Mouse (Mus musculus) Muller cell, postnatal 12 days (primary cell): ENCODE results near the gene Flt3.
A peak's percentile ranks its signal among the peaks of the same experiment; 100 is the strongest.

Experiments
- DNase-seq: peaks from one replicate; pipeline ENCODE4 v3.0.0-alpha.2; 2015; ENCODE audit errors: inconsistent ontology term

Gene Flt3

DNA sequence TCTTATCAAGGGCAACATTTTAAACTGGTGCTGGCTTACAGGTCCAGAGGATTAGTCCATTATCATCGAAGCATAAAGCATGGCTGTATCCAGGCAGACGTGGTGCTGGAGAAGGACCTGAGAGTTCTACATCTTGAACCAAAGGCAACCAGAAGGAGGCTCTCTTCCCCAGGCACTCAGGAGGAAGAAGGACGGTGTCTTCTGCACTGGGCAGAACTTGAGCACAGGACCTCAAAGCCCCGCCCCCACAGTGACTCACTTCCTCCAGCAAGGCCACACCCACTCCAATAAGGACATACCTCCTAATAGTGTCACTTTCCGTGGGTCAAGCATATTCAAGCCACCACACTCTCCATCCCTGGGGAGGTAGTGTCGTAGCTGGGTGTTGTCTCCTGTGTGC lies 10.3 kb upstream of the Flt3 start:
- no peak for DNase-seq

DNA sequence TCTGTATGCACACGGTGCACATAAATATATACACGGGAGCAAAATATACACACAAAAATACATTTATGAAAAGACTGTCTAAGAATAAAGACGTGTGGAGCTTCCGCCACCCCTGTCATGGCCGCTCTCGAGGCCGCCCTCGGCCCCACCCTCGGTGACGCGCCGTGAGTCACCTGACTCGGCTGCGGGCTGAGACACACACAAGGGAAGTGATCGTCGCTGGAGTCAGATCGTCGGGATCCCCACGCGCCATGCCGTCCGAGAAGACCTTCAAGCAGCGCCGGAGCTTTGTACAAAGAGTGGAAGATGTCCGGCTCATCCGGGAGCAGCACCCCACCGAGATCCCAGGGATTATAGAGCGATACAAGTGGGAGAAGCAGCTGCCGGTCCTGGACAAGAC lies 8.4 kb upstream of the Flt3 start:
- no peak for DNase-seq

DNA sequence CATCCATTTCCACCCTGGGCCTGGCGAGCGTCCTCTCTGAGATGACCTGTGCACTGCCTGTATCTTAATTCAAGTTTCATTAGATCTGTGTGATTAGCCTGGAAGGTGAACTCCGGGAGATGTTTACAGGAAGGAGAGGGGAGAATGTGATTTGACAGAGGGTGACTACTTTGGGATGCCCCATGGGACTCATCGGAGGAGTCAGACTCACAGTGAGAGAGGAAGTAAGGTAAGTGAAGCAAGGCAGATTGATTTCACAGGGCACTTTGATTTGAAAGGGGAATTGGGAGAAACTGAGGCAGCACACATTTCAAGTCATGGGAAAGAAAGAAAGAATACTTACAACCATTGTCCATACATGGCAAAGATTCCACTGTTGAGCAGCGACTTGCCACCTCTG lies 5.8 kb upstream of the Flt3 start:
- no peak for DNase-seq

DNA sequence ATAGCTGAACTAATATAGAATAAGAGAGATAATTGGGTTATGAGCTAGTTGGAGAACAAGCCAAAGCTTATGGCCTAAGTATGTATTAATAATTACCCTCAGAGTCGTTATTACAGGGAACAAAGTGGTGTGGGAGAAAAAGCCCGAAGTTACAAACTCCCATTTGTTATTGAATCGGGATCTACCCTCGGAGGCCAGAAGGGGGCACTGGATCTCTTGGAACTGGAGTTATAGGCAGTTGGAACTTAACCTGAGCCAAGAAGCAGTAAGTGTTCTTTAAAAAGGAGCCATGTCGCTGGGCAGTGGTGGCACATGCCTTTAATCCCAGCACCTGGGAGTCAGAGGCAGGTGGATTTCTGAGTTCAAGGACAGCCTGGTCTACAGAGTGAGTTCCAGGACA lies 2.2 kb upstream of the Flt3 start:
- DNase-seq = peak; percentile 36

DNA sequence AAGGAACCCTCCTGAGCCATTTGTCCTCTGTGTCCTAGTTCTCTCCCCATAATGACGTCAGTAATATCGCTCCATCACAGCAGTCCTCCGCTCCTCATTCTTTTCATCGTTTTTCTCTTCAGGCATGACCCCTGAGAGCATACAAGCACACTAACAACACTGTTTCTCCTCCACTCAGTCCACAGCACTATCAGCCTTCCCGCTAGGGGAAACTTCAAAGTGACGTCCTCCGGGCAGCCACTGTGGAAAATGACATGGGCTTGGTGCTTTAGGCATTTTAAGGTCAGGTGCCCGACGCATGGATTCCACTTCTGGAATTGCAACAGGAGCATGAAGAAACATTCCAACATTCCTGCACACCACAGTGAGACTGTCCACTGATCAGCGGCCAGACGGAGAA lies 735 bp upstream of the Flt3 start:
- DNase-seq = peak; percentile 20

DNA sequence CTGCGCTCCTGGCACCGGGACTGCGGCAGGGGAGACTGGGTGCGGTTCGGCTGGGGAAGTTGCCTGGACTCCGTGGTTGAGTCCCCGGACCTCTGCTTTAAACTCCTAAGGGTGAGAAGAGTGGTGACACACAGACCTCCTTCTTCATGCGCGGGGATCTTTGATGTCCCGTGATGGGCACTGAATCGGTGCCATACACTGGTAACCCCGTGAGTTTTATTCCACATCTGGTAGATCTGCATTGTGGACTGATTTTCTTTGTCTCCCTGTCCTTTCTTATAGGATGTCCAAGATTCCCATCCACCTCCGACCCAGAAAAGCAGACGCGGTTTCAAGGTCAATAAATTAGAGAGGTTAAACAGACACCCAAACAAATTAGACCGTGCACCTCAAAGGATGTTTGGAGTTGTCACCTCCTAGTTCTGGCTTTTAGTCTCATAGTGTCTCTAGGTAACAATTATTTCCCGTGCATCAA lies 253 bp upstream of the Flt3 start:
- no peak for DNase-seq

DNA sequence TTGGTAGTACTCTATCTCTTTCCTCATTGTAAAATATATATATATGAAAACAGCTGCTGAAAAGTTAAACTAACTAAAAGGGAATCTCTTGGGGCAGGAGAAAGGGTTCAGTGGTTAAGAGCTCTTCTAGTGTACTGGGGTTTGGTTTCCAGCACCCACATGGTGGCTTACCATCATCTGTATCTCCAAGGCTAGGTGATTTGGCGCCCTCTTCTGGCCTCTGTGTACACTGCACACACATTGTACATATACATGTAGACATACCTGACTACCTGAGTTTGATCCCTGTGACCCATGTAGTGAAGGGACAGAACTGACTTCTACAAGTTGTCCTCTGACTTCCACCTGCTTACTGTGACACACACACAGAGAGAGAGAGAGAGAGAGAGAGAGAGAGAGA lies 5.2 kb downstream of the Flt3 start:
- DNase-seq = no peak

DNA sequence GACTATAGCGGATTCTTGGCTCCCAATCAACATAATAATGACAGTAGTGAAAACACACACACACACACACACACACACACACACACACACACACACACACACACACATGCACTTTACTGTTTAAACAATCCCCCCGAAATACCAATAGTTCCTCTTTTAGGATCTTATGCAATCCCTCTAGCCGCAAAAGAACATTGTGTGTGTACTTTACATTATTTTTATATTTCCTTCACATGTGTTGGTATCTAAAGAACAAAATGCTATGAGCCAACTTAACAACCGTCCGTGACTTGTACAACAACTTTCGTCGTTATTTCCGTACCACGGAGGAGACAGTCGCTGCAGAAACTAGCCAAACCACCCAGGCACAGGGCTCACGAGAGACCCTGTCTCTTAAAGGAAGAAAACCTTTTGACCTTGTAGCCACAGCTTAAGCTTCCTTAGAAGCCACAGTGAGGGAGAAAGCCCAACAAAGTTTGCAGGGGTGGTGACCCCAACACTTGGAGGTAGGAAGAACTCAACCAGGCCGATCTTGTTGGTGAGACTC lies 7.5 kb downstream of the Flt3 start:
- DNase-seq = no peak

DNA sequence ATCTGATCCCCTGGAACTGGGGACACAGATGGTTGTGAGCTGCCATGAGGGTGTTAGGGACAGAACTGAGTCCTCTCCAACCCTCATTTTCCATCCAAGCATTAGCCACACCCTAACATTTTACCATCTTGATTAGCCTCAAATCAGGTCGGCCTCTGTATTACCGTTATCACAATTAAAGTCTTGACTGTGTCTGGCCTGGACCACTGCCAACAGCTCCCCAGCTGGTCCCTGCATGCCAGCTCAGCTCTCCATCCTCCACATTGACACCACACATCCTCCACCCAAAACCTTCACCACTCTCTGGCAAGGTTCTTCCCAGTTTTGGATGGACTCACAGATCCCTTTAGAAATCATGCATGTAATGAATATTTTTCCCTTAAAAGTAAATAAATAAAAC lies 9.5 kb downstream of the Flt3 start:
- DNase-seq = no peak

DNA sequence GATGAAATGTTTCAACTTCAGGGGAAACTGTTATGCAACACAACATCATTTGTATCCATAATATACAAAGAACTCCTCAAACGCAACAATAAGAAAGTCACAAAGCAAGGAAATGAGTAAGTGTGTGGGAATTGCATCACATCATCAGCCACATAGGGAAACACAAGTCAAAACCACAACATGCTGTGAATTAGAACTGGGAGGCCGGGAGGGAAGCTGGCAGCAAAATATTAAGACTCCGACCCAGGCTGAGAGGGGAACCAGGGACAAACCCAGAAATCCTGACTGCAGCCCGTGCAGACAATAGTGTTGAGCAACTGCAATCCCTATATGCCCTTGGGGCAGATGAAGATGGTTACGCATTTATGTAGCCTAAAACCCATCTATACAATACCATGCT lies 11.2 kb downstream of the Flt3 start:
- peak; percentile 15 for DNase-seq

DNA sequence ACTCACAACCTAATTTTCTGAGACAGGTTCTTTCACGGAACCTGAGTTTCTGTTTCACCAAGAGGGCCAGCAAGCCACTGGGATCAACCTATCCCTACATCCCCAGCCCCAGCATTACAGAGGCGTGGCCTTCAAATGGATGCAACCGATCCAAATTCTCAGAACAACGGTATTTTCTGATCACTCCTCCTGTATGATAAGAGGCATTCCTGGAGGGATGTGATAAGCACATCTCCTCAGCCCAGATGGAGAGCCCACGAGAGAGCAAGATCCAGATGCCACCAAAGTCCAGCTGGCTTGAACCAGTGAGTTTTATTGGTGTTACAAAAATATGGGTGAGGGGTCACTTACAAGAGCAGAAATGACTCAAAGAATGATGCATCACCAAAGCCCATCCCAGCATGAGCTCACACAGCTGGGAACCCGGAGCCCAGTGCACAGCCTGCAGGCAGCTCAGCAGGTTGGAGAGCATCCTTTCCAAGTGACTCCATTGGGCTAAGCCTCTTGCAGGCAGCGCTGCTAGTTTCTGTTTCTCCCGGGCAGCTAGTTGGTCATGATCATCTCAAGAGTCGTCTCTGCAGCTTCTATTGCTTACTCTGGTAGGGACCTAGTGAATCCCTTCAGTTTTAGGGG lies 11.8 kb downstream of the Flt3 start:
- no peak for DNase-seq

DNA sequence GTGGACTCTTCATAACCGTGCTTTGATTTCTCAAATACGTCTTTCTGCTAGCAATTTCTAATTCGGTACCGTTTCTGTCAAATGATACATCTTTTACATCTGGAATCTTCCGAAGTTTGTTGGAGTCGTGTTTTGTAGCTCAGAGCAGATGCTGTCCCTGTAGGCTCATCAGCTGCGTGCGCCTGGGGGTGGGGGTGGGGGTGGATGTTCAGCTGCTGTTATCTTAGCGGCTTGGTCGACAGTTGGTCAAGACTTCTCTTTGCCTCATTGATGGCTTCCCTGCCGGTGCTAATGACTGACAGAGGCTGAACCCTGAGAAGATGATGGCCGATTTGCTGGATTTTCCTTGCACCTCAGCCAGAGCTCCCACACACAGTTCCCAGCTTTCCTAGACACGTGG lies 13.4 kb downstream of the Flt3 start:
- DNase-seq = no peak

DNA sequence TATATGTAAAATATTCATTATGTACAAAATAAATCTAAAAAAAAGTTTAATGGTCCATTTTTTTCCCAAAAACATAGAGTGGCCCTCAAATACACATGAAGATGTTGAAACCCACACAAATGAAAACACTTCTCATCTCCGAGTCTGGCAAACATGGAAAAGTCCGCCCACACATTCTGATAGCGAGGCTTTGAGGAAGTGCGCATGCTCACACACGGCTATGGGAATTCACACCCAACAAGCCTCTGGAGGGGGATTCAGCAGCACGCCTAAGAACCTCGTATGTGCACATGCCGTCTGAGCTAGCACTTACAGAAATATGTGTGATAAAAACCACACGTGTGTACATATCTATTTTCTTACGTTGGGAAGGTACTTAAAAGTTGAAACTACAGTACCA lies 18.9 kb downstream of the Flt3 start:
- no peak for DNase-seq

DNA sequence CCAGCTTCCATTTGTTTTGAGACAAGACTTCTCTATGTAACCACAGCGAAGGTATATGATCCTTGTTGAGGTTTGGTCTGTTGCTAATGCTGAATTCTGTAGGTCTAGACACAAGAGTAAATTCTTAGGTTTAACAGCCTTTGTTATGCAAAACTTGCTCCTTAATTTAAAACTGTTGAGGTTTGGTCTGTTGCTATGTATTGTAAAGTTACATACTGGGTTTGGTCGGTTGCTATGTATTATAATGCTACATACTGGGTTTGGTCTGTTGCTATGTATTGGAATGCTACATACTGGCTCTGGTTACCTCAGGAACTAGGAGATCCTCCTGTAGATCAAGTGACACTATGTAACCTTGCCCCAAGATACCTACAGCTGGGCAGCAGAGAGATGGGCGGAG lies 20.8 kb downstream of the Flt3 start:
- DNase-seq = no peak

DNA sequence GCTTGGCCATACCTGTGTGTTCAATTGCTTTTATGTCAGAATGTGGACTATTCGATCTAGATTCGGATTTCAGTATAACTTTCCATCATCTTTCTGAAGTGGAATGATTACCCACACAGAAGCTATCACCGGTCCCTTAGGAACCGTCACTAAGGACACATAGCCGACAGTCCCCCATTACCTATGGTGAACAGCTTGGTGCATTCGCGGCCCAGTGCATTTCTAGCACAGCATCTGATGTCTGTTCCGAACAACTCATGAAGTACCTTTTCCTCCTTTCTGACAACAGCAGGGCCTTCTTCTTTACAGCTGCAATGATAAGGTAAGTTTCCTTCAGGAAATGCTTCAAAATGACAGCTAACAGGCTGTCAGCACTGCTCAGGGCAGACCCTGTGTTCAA lies 30.0 kb downstream of the Flt3 start:
- DNase-seq = no peak

DNA sequence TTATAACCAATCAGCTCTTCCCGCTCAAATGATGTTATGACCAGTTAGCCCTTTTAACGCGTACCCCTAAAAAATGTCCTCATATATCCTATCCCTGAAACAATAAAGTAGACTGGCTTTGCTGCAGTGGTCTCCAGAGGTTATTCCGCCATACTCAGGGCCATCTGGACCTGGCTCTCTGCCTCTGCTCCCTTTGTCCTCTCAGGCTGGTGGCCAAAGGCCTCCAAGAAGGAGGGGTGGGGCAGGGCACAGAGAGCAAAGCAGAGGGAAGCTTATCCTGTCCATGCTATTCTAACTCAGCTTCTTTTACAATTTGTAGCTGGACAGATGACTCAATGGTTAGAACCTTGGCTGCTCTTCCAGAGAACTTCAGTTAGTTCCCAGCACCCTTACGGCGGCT lies 32.1 kb downstream of the Flt3 start:
- no peak for DNase-seq

DNA sequence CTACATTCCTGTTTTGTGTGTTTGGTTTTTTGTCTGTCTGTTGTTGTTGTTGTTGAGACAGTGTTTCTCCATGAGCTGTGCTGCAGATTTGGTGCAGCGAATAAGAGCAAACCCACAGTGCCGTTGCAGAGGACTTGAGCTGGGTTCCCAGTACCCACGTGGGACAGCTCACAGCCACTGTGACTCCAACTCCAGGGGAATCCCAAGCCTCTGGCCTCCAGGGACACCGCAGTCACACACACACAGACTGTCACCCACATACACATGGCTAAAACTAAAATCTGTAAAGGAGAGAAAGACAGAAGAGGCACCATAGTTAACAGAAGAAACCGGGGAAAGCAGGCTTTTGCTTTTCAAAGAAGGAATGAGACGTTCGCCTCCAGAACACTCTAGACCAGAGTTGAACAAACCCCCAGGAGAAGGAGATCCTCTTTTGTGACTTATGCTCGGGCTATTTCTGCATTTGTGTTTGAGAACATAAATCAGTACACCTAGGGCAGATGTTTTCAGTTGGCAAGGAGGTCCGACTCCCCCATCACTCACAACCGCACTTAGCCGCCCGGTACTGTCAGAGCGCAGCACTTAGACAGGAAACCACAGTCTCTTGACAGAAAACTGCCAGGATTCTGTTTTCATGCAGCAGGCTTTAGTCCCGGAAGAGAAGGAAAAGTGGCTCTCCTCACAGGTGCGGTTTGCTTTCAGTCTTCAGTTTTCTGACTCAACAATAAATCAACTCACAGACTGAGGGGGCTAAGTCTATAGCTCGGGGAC lies 34.1 kb downstream of the Flt3 start:
- DNase-seq = no peak

DNA sequence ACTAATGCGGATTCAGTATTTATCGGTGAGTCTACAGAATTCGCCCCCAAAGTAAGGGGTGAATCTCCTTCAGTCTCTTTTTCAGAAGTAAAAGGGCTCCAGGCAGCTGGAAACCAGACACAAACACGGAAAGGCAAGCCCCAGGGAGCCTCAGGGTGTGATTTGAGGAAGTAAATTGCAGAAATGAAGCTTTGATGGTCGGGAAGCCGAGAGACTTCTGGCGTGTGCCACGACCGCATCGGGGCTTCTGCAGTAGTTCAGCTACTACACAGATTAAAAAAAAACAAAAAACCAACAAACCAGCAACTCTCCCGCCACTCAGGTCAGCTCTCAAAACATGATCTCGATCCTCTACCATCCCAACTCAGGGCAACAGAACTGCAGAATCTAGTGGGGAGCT lies 37.2 kb downstream of the Flt3 start:
- no peak for DNase-seq

DNA sequence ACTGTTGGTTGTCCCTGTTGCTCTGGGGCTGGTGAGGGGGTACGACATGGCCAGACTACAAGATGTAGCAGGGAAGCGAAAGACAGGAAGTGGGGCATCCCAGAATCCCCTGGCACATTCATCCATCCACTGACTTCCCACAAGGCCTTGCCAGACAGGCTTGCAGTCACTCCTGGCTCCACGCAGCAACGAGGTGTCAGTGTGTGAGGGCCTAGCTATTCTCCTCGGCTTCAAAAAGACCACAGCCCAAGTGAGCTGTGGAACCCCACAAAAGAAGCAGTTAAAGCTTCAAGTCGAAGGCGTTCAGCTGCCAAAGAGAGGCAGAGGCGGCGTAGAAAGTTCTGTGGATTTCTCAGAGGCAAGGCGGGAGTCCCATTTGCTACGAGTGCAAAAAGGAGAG lies 41.8 kb downstream of the Flt3 start:
- DNase-seq = no peak

DNA sequence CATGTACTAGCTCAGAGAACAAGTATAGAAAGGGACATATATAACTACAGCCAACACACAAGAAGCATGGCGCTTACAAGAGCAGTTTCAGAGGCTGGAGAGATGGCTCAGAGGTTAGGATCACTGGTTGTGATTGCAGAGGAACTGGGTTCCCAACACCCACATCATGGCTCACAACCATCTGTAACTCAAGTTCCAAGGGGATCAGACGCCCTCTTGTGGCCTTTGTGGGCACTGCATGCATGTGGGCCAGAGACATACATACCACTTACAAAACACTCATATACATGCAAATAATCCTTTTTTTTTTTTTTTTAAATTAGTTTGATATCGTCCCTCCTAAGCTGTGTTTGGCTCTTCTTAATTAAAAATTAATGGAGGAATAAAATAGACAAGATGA lies 42.8 kb downstream of the Flt3 start:
- no peak for DNase-seq

DNA sequence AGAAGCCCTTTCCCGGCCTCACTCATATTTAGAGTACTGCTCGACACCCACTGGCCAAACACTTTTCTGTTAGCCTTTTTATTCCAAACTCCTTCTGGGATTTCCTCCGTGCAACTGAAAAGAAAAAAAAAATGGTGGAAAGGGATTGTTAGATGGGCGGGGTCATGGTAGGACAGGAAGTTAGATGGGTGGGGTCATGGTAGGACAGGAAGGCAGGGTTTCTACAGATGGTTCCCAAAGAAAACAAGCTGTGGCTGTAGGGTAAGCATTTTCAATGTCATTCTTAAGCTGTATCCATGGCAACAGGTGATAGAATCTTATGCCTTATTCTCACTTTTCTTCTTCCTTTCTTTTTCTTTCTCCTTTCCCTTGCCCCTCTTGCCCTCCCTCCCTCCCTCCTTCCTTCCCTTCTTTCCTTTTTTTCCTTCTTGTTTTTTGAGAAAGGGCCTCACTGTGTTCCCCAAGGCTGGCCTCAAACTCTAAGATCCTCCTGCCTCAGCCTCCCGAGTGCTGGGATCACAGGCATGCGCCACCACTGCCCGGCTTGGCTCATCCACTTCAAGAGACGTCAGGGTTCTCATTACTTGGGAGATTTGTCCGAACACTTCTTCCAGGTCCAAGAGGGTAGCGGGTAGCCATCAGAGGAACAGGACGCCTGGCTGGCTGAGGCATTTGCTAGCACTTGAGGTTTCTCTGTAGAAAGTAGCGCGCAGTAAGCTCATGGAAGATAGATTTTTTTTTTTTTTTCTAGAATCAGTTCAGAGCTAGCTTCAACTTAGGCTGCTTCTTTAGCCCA lies 43.8 kb downstream of the Flt3 start:
- DNase-seq = no peak

DNA sequence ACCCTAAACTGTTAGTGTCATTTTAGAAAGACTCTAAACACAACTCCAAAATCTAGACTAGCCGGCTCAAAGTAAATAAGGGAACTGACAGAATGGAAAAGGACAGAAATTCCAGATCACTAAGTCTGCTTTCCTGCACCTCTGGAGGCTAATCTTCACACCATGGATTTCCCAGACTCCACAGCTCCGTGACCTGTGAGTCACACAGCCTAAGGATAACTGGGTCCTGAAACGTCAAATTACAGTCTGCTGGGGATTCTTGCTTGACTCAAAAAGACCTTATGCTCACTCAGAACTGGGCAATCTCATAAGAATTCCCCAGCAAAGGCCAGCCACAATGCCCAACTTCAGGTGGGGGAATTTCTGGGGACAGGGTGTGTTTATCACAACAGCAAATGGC lies 44.5 kb downstream of the Flt3 start:
- no peak for DNase-seq

DNA sequence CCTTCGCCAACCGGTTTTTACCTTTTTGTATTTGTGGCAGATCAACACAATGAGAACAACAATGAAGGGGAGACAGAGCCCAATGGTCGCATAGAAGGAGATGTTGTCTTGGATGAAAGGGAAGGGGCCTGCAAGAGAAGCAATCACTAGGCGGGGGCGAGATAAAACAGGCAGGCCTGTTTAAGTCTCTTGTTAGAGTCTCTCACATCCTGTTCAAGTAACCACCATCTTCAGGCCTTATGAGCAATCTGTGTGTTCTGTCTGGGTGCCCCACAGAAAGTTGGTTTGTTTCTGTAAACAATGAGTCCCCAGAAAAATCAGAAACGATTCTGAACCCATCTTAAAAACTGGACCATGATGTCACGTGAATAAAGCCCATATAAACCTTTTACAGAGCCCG lies 45.3 kb downstream of the Flt3 start:
- DNase-seq = no peak
